Mouse (Mus musculus) frontal cortex, postnatal 14 days (tissue): ENCODE data around the gene Prpsap2.

Source experiments
- DNase-seq, 2 experiments: peaks; one replicate each; pipeline ENCODE4 v3.0.0; 2022; ENCODE audit warnings: low spot score in 2 of 2

The Prpsap2 gene

DNA sequence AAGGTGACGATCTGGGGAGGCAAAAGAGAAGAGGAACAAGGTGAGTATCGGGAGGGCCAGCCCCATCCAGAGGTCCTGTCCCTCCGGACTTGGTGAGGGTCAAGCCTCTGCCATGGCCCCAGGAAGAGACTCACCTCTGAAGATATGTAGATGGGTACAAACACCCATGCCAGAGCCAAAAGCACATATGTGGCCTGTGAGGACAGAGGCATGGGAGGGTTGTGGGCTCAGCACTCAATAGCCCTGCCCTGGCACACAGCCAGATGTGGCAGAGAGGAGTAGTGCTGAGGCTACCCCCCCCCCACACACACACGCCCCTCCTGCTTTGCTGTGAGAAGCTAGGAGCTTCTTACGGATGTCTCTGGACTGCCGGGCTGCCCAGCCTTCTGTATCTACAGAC, 46.8 kb downstream of the Prpsap2 start:
- DNase-seq, result no peak

DNA sequence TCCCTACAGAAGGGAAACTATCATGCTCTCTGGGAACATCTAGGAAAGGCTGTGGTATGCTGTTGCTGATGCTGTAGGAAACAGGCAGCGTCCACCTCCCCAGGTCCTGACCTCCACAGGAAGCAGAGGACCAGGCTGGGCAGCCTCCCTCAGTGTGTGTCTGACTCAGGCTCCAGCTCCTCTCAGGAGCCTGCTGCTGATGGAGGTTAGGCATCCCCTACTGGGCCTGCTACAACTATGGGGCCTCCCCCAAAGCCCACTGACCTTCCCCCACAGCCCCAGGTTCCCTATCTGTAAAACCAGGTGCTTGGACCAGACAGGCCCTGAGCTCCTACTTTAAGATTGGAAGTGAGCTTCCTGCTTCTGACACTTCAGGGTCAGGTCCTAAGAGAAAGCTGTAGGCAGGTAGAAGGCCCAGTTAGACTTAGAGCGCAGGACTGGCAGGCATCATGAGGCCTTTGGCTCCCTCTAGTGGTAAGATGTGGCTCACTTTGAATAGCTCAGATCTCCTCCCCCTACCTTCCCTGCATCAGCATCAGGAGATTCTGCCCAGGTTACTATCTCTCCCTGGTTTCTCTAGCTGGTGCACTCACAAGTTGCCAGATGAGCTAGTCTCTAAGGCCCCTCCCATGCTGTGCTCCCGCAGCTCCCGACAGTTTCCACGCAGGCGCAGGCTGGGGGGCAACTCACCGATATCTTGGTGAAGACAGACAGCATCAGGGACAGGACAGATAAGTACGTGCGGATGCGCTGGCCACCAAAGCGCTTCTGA, 47.4 kb downstream of the Prpsap2 start:
- DNase-seq, result peak; percentile 44 to 66

DNA sequence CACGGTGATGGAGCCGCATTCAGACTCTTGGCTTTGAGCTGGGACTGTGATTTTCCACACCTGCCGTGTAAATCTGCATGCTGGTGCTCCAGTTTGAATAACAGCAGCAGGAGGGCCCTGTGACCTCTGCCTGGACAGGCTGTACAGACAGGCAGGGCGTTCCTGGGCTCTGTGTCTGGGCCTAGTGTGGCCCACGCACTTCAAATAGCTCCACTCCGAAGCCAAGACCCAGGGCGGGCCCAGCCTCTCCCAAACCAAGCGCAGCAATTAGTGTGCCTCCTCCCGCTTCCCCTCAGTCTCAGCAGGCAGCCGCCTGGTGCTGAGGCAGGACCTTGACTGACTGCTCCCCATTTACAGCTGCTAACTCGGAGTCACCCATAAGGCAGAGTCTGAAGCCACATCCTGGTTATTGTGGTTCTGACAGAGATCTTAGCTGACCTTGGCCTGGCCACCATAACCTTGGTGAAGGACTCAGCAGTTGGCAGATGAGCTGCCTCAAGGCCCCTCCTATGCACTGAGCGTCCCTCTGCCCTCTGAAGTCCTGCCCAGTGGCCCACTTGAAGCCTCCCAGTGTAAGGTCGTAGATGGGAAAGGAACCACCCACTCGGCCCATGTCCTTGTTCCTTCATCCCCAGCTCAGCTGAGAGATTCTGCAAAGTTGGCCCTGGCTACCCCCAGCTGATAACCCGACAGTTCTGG, 48.6 kb downstream of the Prpsap2 start:
- DNase-seq, result no peak

DNA sequence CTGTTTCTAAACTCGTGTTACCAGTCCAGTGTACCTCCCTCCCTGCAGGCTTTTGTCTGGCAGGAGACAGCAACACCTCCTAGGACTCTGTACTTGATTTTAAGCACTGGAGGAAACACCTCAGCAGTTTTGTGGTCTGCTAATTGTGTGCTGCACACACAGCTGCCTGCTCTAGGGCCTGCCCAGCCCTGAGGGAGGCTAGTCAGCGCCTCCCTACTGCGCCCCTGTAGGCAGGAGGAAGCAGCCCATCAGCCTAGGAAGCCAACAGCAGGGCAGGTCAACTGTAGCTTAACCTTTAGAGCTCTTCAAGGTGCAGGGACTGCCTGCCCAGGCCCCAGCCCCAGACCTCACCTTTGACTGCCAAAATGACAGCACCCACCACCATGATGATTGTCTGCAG, 53.0 kb downstream of the Prpsap2 start:
- no peak for DNase-seq

DNA sequence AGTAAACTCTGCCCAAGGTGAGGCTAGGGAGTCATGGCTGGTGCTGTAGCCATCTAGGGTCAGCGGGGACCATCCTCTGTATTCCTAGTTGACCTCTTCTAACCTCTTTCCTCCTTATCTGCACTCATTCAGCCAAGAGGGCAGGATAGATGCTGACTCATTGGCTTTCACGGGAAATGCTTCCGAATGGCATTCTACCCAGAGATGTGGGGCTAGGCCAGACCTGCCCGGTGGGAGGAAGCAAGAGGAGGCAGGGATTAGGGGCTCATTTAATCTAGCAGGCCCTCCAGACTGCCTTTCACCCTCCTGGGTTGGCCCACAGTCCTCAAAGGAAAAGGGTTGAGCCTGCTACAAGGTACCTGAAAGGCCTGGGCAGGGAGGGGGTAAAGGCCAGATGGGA, 55.7 kb downstream of the Prpsap2 start:
- no peak for DNase-seq

DNA sequence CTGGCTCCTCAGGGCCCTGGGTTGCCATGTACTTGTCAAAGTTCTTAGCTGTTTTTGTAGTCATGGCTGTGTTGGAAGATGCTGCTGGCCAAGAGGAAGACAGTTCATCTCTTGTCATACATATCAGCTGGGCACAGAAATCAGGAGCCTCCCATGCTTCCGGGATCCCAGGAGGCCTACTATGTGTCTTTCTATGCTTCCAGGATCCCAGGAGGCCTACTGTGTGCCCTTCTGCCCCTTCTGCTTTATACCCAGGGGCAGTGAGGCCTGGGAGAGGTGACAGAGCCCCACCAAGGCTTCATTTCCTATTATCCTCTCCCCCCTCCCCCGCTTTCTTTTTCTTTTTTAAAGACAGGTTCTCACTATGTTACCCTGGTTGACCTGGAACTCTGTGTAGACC, 56.3 kb downstream of the Prpsap2 start:
- DNase-seq, result no peak

DNA sequence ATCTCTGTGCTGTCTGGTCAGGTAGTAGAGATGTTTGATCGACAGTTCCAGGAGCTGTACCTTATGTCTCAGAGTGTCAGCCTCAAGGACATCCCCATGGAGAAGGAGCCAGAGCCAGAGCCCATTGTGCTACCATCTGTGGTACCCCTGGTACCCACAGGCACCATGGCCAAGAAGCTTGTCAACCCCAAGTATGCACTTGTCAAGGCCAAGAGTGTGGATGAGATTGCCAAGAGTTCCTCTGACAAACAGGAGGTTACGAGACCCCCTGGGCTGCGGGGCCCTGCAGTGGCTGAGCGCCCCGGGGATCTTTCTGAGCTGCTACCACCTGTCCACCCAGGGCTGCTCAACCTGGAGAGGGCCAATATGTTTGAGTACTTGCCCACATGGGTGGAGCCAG, 59.4 kb downstream of the Prpsap2 start:
- no peak for DNase-seq

DNA sequence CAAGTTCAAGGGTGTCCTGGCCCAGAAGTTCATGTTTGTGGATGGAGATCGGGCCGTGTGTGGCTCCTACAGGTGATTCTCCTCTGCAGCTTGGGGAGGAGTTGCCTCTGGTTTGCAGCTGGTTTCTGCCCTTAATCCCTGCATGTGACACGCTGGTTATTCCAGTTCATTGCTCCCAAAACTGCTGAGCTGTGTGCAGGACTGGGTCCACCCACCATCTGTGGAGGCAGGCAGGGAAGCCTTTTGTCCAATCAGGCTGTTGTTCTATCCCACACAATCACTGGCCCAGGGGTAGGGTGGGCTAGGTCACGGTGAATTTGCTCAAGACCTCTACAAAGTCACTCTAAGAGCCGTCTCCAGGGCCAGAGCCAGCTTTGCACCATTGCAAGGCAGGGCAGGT, 60.2 kb downstream of the Prpsap2 start:
- no peak for DNase-seq

DNA sequence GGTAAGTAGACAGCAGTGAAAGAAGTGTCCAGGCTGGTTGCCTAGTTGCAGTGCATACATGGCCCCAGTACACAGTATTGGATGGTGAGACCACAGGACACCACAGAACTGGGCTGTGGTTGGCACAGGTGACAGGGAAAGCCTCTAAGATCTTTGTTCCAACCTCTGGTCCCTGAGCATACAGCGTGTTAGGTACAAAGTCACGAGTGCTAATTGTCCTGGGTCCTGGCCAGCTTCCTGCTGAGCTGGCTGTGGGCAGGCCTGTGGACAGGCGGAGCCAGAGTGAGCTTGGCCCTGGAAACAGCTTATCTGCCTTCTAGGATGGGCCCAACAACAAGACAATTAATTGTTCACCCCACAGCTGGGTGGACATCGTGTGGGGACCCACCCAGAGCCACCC, 62.0 kb downstream of the Prpsap2 start:
- DNase-seq, result no peak

DNA sequence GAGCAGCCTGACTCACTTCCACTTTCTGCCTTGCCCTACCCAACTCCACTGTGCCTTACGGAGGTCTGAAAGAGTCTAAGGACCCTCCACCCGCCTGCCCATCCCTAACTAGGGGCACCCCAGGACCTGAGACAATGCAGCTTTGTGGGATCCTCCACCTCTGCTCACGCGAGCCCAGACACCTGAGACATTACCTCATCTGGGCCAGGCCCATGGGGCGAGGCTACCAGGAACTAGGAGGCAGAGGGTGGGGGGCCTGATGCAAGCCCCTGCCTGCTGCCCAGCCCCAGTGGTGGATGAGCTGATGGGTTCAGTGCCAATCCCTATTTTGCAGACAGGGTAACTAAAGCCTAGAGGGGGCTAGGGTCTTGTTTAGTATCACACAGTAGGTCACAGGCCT, 62.4 kb downstream of the Prpsap2 start:
- DNase-seq, result no peak

DNA sequence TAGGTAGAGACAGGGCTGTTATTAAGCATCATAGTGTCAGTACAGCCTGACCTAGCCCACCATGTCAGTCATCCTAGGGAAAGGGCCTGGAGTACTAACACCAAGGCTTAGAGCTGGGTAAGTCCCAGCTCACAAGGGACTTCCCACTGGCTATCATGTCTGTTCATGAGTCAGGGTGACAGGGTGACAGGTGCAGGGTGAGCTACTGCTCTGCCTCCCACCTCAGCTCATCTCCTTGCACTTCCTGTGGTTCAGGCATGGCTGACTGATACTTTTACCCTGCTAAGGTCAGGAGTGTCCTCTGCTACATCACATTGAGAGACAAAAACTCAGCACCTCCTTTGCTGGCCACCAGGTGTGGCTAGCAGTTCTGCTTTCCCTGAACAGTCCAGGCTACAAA, 63.0 kb downstream of the Prpsap2 start:
- no peak for DNase-seq

DNA sequence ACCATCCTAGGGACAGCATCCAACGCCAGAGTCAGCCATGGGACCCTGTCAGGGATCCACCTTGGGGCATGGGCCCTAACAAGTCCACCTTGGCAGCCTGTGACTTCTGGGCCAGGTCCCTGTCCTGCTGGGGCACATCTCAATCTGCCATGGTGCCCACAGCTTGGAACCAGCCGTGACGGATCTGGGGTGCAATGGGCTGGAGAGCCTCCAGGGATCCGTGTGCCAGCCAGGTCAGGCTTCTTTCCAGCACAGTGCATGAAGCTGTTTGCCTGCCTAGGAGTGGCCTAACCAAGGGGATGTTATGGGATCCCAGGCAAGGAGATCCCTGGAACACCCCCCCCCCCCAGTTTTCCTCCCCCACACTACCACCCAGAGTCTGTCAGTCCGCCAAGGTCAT, 68.9 kb downstream of the Prpsap2 start:
- DNase-seq, result no peak

DNA sequence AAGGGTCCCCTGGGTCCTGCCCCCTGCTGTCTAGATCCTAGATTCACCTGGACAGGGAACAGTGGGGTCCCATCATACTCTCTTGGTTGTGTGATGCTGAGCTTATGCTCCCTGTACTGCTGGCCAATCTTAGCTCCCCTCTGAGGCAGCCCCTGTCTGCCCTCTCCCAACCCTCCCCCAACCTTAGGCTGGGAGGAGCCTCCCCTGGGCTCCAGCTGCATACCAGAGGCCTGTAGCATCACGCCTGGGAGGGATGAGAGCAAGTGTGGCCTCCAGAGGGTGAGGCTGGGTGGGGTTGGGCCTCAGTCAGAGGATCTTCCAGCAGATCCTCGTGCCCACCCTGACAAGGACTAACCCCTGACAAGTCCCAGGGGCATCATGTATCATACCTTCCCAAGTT, 74.3 kb downstream of the Prpsap2 start:
- DNase-seq, result no peak

DNA sequence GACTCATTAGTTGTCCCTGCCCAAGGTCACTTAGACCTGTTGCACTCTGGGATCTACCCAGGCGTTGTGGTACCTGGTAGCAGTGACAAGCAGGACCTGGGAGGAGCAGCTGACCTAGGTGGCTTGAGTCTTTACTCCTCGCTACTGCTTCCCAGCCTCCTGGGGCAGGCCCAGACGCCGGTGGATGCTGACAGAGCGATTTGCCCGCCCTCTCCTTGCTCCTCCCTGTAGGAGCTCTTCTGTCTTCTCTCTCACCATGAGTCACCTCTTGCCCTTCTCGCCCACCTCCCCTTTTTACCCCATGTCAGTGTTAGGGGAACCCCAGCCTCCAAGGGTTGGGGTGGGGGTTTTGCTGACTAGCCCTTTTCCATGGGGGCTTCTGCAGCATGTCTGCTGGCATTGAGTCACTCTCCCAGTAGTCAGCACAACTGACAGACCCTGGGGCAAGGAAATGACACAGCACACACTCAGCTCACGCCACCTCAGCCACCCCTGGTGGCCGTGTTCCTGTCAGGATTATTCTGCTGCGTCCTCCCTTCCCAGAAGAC, 74.9 kb downstream of the Prpsap2 start:
- DNase-seq, result no peak

DNA sequence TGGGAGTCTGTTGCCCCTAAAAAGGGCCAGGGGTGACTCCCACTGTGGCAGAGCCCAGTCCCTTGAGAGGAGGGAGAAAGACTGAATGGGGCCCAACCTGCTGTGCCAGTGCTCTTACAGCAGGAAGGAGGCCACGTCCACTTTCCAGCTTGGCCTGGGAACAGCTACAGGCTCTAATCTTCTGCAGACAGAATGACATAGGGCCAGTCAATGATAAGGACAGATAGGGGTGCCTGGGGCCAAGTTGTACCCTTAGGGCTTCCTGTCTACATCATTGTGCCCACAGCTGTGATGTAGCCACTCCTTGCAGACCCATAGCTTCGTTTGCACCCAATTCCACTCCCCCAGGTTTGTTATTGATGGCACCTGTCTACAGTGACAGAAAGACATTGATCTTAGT, 75.7 kb downstream of the Prpsap2 start:
- DNase-seq, result no peak

DNA sequence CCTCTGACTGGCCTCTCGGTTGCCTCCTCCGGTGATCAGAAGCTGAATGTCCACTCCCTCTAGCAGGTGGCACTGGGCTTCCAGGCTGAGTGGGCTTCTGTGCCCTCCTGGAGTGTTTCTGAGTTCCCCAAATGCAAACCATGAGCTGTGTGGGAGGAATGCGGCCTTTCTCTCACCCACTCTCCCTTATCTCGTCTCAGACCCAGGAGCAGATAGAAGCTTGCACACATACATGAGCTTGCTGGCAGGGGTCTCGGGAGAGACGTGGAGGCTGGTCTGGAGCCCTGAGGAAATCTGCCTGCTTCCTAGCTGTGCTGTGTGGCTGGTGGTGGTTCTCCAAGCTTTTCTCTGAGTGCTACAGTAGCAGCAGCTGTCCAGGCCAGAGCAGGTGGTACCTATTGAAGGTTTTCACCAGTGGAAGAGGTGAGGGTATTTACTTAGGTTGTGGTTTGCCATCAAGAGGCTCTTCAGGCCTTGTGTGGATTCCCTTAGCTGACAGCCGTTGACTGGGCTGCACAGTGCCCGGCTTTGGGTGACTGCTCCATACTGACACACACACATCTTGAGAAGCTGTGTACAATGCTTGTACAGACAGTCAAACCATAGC, 76.7 kb downstream of the Prpsap2 start:
- no peak for DNase-seq

DNA sequence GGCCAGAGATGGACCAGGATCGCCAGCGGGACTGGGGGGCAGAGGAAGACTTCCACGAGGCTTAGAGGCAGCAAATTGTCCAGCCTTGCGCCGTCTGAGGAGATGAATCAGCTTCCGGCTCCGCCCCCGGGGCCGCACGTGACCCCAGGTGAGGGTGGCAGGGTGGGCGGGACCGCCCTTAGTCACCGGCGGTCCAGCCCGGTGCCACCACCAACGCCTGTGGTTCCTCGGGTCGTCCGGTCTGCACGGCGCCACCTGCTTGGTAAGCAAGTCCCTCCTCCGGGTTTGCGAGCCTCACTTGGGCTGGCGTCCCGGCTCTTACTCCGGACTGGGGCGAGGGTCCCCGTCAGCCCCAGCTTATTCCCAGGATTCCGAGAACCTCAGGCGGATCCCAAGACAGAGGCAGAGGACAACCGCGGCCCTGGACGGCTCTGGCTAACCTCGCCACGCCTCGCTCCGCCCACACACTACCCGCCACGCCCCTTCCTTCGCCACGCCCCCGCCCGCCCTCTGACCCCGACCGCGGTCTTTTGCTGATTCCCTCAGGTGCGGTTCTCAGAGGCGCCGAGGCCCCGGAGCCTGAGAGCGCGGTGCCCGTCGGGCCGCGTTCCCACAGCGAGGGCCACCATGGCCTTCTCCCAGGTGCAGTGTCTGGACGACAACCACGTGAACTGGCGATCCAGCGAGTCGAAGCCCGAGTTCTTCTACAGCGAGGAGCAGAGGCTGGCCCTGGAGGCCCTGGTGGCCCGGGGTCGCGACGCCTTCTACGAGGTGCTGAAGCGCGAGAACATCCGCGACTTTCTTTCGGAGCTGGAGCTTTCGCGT, 77.8 kb downstream of the Prpsap2 start, which contains the start of gene Fam83g:
Gene Fam83g (plus strand): TSS at position 185 of the 825 bp plus-strand sequence.
- no peak for DNase-seq
